9 mouse cellular contexts compared by ENCODE assay signal in the genomic region with DNA sequence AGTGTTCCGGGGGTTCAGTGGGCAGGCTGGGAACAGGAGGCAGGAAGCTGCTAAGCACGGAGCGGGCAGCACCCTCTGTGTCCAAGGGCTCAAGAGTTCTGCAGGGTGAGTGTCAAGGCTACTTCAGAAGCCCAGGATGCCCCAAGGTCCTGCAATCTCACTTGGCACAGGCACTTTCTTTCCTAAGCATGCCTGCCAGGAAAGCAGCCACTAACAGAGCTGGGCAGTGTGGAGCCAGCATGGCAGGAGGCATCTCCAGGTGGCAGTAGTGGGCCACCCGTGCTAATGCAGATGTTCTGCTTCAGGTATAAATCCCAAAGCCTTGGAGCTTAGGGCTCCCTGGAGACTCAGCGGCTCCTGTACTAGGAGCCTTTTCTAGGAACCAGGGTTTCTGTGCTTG. TPM values are rescaled to one million over a fixed set of nuclear protein-coding genes. Genes with fewer than 3 reads are reported as not detected.
DNase-seq lines count a peak whose midpoint lies in the region; ATAC-seq and TF ChIP-seq lines count a peak whose summit lies in the region.
"Had no signal": no experiment of that assay in that cellular context is flagged by ENCODE, and none has a peak within 500 bp of the region (broad histone marks: within the 10 kb centered on the region; RNA-seq: fewer than 3 reads in every experiment).

No protein-coding gene starts in this region.

- peak; percentile 69 for TF ChIP-seq CTCF in liver, embryonic 14.5 days (IDR thresholded peaks at IDR 0.05; ENCODE audit: low read depth)

- H3K4me1 ChIP-seq in liver, embryonic 14.5 days (replicated peaks; ENCODE audit: control insufficient read depth in 2 of 2, insufficient read depth in 2 of 2, low read length in 1 of 2): peaks cover 0 to 3% of the 10 kb centered on the region in 2 experiments; a peak in 2 of 4 replicates
- H3K4me1 ChIP-seq in liver, embryonic 12.5 days: peaks cover 6% of the 10 kb centered on the region

- no peaks in the 10 kb centered on the region for H3K36me3 ChIP-seq in liver, embryonic 14.5 days (replicated peaks; ENCODE audit: control insufficient read depth, insufficient read depth, low read depth)
- peaks cover 57% of the 10 kb centered on the region for H3K36me3 ChIP-seq in liver, embryonic 12.5 days

- no peaks in the 10 kb centered on the region for H3K27me3 ChIP-seq in liver, embryonic 14.5 days (ENCODE audit: control insufficient read depth, insufficient read depth, low read length)
- H3K27me3 ChIP-seq in liver, embryonic 12.5 days (replicated peaks): no peaks in the 10 kb centered on the region
- H3K27me3 ChIP-seq: hindbrain, embryonic 15.5 days had no signal

- DNase-seq in CD4-positive, CD25-positive, alpha-beta regulatory T cell, adult 2 months (ENCODE audit: low read depth, low spot score): peak; percentile 53
- DNase-seq in liver, embryonic 14.5 days (ENCODE audit: low read depth in 3 of 3, low spot score in 3 of 3): no peak
- DNase-seq in lung, postnatal 4 days: peak; percentile 57 to 66
- no peak for DNase-seq in gastrocnemius, postnatal 36 days

- no peak overlapping the region for H3K4me2 ChIP-seq in liver, embryonic 14.5 days (ENCODE audit: low read depth)
- H3K4me2 ChIP-seq in liver, embryonic 12.5 days: no peak overlapping the region
- H3K4me2 ChIP-seq: hindbrain, embryonic 15.5 days had no signal

- no peak for TF ChIP-seq EP300 in liver, embryonic 14.5 days (IDR thresholded peaks at IDR 0.05; ENCODE audit: low read depth)

- intact Hi-C loops in gastrocnemius, postnatal 36 days (cut with DNase I): loop anchor here (2.0 kb wide), 1 partner anchor 41 kb away; no protein-coding TSS in a partner anchor

- 81% methylated on average over 5 of the region's 5 CpGs for WGBS in liver, embryonic 14.5 days (ENCODE audit: insufficient replicate concordance)
- 80% methylated on average over 5 of the region's 5 CpGs for WGBS in liver, embryonic 12.5 days (ENCODE audit: insufficient replicate concordance)

- no peak overlapping the region for H3K4me3 ChIP-seq in liver, embryonic 14.5 days (ENCODE audit: insufficient read depth in 1 of 2, low read depth in 2 of 2, low read length in 2 of 2)
- no peak overlapping the region for H3K4me3 ChIP-seq in liver, embryonic 12.5 days
- H3K4me3 ChIP-seq: hindbrain, embryonic 15.5 days had no signal

- no peak for ATAC-seq in CD4-positive, CD25-positive, alpha-beta regulatory T cell, adult 4 months
- ATAC-seq in liver, embryonic 14.5 days (ENCODE audit: insufficient read depth): no peak
- ATAC-seq in liver, embryonic 12.5 days: no peak
- peak; percentile 36; the same call in 1 of the 2 replicates for ATAC-seq in common myeloid progenitor, adult 5-6 weeks (replicated peaks; ENCODE audit: low read depth, poor library complexity, severe bottlenecking)
- no peak for ATAC-seq in inflammation-experienced regulatory T-cells, adult 6 months

- no peak overlapping the region for H3K27ac ChIP-seq in liver, embryonic 14.5 days
- no peak overlapping the region for H3K27ac ChIP-seq in liver, embryonic 12.5 days
- H3K27ac ChIP-seq: hindbrain, embryonic 15.5 days had no signal

- H3K9ac ChIP-seq in liver, embryonic 14.5 days (replicated peaks): no peak overlapping the region
- no peak overlapping the region for H3K9ac ChIP-seq in liver, embryonic 12.5 days
- H3K9ac ChIP-seq: hindbrain, embryonic 15.5 days had no signal

- H3K9me3 ChIP-seq in liver, embryonic 14.5 days (ENCODE audit: control insufficient read depth, low read length): no peaks in the 10 kb centered on the region
- H3K9me3 ChIP-seq in liver, embryonic 12.5 days (replicated peaks): no peaks in the 10 kb centered on the region
- H3K9me3 ChIP-seq: hindbrain, embryonic 15.5 days had no signal

RNA-seq across cellular contexts. Expression of a gene that starts 31.6 kb away (rescaled TPM):
- 10 to 100 TPM; 33.9 to 37.1 TPM for polyA plus RNA-seq in CD4-positive, CD25-positive, alpha-beta regulatory T cell, adult 4 months (2017; shearing (Covaris generic))
- polyA plus RNA-seq in liver, embryonic 14.5 days (2012; rRNA removed): 35.0 and 47.8 TPM in 2 replicates
- 73.9 and 74.7 TPM in 2 replicates for polyA plus RNA-seq in liver, embryonic 14.5 days (2014; fragmentation: Nextera tagmentation; extraction: Ambion mirVana)
- polyA plus RNA-seq in liver, embryonic 12.5 days (2016; fragmentation: Nextera tagmentation; extraction: Ambion mirVana): 83.8 and 88.7 TPM in 2 replicates
- total RNA-seq in common myeloid progenitor, adult 5-6 weeks (2017): 55.3 and 57.2 TPM in 2 replicates
- total RNA-seq in gastrocnemius, postnatal 36 days (2021): 10 to 100 TPM; 44.8 to 46.2 TPM
- polyA plus RNA-seq in inflammation-experienced regulatory T-cells, adult 6 months (2017; shearing (Covaris generic)): 10 to 100 TPM; 30.1 to 34.1 (median 30.8) TPM

RNA-seq across cellular contexts. Expression of a gene that starts 34.4 kb away (rescaled TPM):
- polyA plus RNA-seq in CD4-positive, CD25-positive, alpha-beta regulatory T cell, adult 4 months (2017; shearing (Covaris generic)): 10 to 100 TPM; 68.2 to 74.2 TPM
- 8.6 and 11.3 TPM in 2 replicates for polyA plus RNA-seq in liver, embryonic 14.5 days (2012; rRNA removed)
- 4.7 and 6.6 TPM in 2 replicates for polyA plus RNA-seq in liver, embryonic 14.5 days (2014; fragmentation: Nextera tagmentation; extraction: Ambion mirVana)
- polyA plus RNA-seq in liver, embryonic 12.5 days (2016; fragmentation: Nextera tagmentation; extraction: Ambion mirVana): 14.0 and 14.3 TPM in 2 replicates
- 22.2 and 30.7 TPM in 2 replicates for total RNA-seq in common myeloid progenitor, adult 5-6 weeks (2017)
- total RNA-seq in gastrocnemius, postnatal 36 days (2021): 10 to 100 TPM; 10.6 to 11.8 TPM
- polyA plus RNA-seq in inflammation-experienced regulatory T-cells, adult 6 months (2017; shearing (Covaris generic)): 10 to 100 TPM; 47.2 to 80.6 (median 77.9) TPM

RNA-seq across cellular contexts. Expression of a gene that starts 42.2 kb away (rescaled TPM):
- polyA plus RNA-seq in CD4-positive, CD25-positive, alpha-beta regulatory T cell, adult 4 months (2017; shearing (Covaris generic)): 1 to 10 TPM in 1 of 2 experiments, under 1 TPM in 1; 0.31 to 1.5 TPM
- 2.2 and 2.3 TPM in 2 replicates for polyA plus RNA-seq in liver, embryonic 14.5 days (2012; rRNA removed)
- polyA plus RNA-seq in liver, embryonic 14.5 days (2014; fragmentation: Nextera tagmentation; extraction: Ambion mirVana): 0.84 and 0.95 TPM in 2 replicates
- polyA plus RNA-seq in liver, embryonic 12.5 days (2016; fragmentation: Nextera tagmentation; extraction: Ambion mirVana): 3.5 and 3.9 TPM in 2 replicates
- total RNA-seq in common myeloid progenitor, adult 5-6 weeks (2017): 6.1 and 7.5 TPM in 2 replicates
- total RNA-seq in gastrocnemius, postnatal 36 days (2021): 1 to 10 TPM; 5.1 to 7.7 TPM
- polyA plus RNA-seq in inflammation-experienced regulatory T-cells, adult 6 months (2017; shearing (Covaris generic)): not detected

Comparison
In these comparisons a context has a peak if more than half of its experiments do, and no peak if none do; other contexts are left out.
1. DNase-seq: peak in CD4-positive, CD25-positive, alpha-beta regulatory T cell, adult 2 months (single experiment) and lung, postnatal 4 days (2 of 2); none in liver, embryonic 14.5 days (0 of 3) and gastrocnemius, postnatal 36 days (0 of 2).